12 mouse cellular contexts compared by ENCODE assay signal in genomic region chr14:30875130-30875865, GRCm38 (mm10). TPM values are rescaled to one million over a fixed set of nuclear protein-coding genes. Genes with fewer than 3 reads are reported as not detected.
DNase-seq lines count a peak whose midpoint lies in the region; ATAC-seq lines count a peak whose summit lies in the region.
"Had no signal": no experiment of that assay in that cellular context is flagged by ENCODE, and none has a peak within 500 bp of the region (broad histone marks: within the 10 kb centered on the region; RNA-seq: fewer than 3 reads in every experiment).

No protein-coding gene starts in this region.

- H3K4me2 ChIP-seq in midbrain, embryonic 11.5 days: no peak overlapping the region
- H3K4me2 ChIP-seq: embryonic facial prominence, embryonic 15.5 days; limb, embryonic 12.5 days had no signal

- H3K36me3 ChIP-seq in heart, embryonic 10.5 days: peaks cover 27% of the 10 kb centered on the region
- H3K36me3 ChIP-seq in midbrain, embryonic 11.5 days (ENCODE audit: control insufficient read depth, insufficient read depth, low read length): no peaks in the 10 kb centered on the region; the same call in 1 of the 2 replicates

- 78% methylated on average over 12 of the region's 12 CpGs for WGBS in heart, embryonic 10.5 days
- WGBS in midbrain, embryonic 11.5 days: 91% methylated on average over 12 of the region's 12 CpGs

- H3K4me3 ChIP-seq in heart, embryonic 10.5 days: no peak overlapping the region
- H3K4me3 ChIP-seq in midbrain, embryonic 11.5 days (ENCODE audit: low read depth, low read length): no peak overlapping the region
- H3K4me3 ChIP-seq: embryonic facial prominence, embryonic 15.5 days; limb, embryonic 12.5 days had no signal

- no peaks in the 10 kb centered on the region for H3K9me3 ChIP-seq in heart, embryonic 10.5 days
- H3K9me3 ChIP-seq in midbrain, embryonic 11.5 days (ENCODE audit: control insufficient read depth, low read length): no peaks in the 10 kb centered on the region
- H3K9me3 ChIP-seq: embryonic facial prominence, embryonic 15.5 days; limb, embryonic 12.5 days had no signal

- peaks cover 64% of the 10 kb centered on the region for H3K4me1 ChIP-seq in heart, embryonic 10.5 days
- H3K4me1 ChIP-seq in midbrain, embryonic 11.5 days (ENCODE audit: control insufficient read depth, insufficient read depth, low read length): no peaks in the 10 kb centered on the region

- 0 out of 2 replicates have a peak overlapping the region, but pooled peaks have one; percentile 9 for H3K27ac ChIP-seq in heart, embryonic 10.5 days
- H3K27ac ChIP-seq in midbrain, embryonic 11.5 days (ENCODE audit: low read depth, low read length): no peak overlapping the region
- H3K27ac ChIP-seq: embryonic facial prominence, embryonic 15.5 days; limb, embryonic 12.5 days had no signal

- DNase-seq in heart, embryonic 10.5 days (ENCODE audit: low spot score): no peak
- DNase-seq in heart, adult 8-10 months (ENCODE audit: low spot score): no peak
- DNase-seq in NIH3T3 (ENCODE audit: low read depth): peak; percentile 37
- DNase-seq in liver: peak; percentile 40
- DNase-seq in midbrain, embryonic 11.5 days (ENCODE audit: low spot score, missing footprints): no peak
- DNase-seq in thymus, postnatal 4 days: no peak
- no peak for DNase-seq in spleen, adult 18-20 months
- DNase-seq: cerebellum, adult 8-10 months; heart, postnatal 14 days had no signal

- H3K27me3 ChIP-seq in heart, embryonic 10.5 days (ENCODE audit: insufficient read depth, poor library complexity, severe bottlenecking): no peaks in the 10 kb centered on the region
- H3K27me3 ChIP-seq in midbrain, embryonic 11.5 days (ENCODE audit: control insufficient read depth, insufficient read depth, low read length): no peaks in the 10 kb centered on the region
- H3K27me3 ChIP-seq: embryonic facial prominence, embryonic 15.5 days; limb, embryonic 12.5 days had no signal

- H3K9ac ChIP-seq in midbrain, embryonic 11.5 days (ENCODE audit: low read length): no peak overlapping the region
- H3K9ac ChIP-seq: embryonic facial prominence, embryonic 15.5 days; limb, embryonic 12.5 days had no signal

- ATAC-seq in megakaryocyte progenitor cell, adult 5-6 weeks (replicated peaks; ENCODE audit: poor library complexity): peak; percentile 77
- no peak for ATAC-seq in midbrain, embryonic 11.5 days (ENCODE audit: low FRiP score)

RNA-seq across cellular contexts. Expression of gene Mustn1, which starts 3.7 kb away (rescaled TPM):
- polyA plus RNA-seq in heart, embryonic 10.5 days (2016; fragmentation: Nextera tagmentation; extraction: Ambion mirVana): 0.90 and 0.99 TPM in 2 replicates
- total RNA-seq in heart, adult 8-10 months (2022): 10 to 100 TPM; 10.3 to 13.7 (median 12.1) TPM
- 0.47 and 0.49 TPM in 2 replicates for total RNA-seq in megakaryocyte progenitor cell, adult 5-6 weeks (2015)
- 0.27 and 0.50 TPM in 2 replicates for total RNA-seq in megakaryocyte progenitor cell, adult 5-6 weeks (2017)
- 0.30 and 0.42 TPM in 2 replicates for polyA plus RNA-seq in midbrain, embryonic 11.5 days (2014; fragmentation: Nextera tagmentation; extraction: Ambion mirVana)

RNA-seq across cellular contexts. Expression of gene Itih4, which starts 11.0 kb away (rescaled TPM):
- 0.40 TPM in 1 of 2 replicates, not detected in the other for polyA plus RNA-seq in heart, embryonic 10.5 days (2016; fragmentation: Nextera tagmentation; extraction: Ambion mirVana)
- 1 to 10 TPM; 3.1 to 5.7 (median 4.7) TPM for total RNA-seq in heart, adult 8-10 months (2022)
- total RNA-seq in megakaryocyte progenitor cell, adult 5-6 weeks (2015): not detected in 2 replicates
- total RNA-seq in megakaryocyte progenitor cell, adult 5-6 weeks (2017): not detected in 2 replicates
- 0.15 TPM in 1 of 2 replicates, not detected in the other for polyA plus RNA-seq in midbrain, embryonic 11.5 days (2014; fragmentation: Nextera tagmentation; extraction: Ambion mirVana)
- polyA plus RNA-seq: embryonic facial prominence, embryonic 15.5 days had no signal

RNA-seq across cellular contexts. Expression of gene Itih3, which starts 48.3 kb away (rescaled TPM):
- 0.64 and 5.0 TPM in 2 replicates for polyA plus RNA-seq in heart, embryonic 10.5 days (2016; fragmentation: Nextera tagmentation; extraction: Ambion mirVana)
- 1 to 10 TPM in 1 of 4 experiments, under 1 TPM in 3; 0.32 to 1.2 (median 0.73) TPM for total RNA-seq in heart, adult 8-10 months (2022)
- total RNA-seq in megakaryocyte progenitor cell, adult 5-6 weeks (2015): not detected in 2 replicates
- total RNA-seq in megakaryocyte progenitor cell, adult 5-6 weeks (2017): not detected in 2 replicates
- 0.48 and 0.57 TPM in 2 replicates for polyA plus RNA-seq in midbrain, embryonic 11.5 days (2014; fragmentation: Nextera tagmentation; extraction: Ambion mirVana)
- polyA plus RNA-seq: limb, embryonic 12.5 days had no signal

RNA-seq across cellular contexts. Expression of gene Tmem110, which starts 49.9 kb away (rescaled TPM):
- 18.3 and 25.1 TPM in 2 replicates for polyA plus RNA-seq in heart, embryonic 10.5 days (2016; fragmentation: Nextera tagmentation; extraction: Ambion mirVana)
- 10 to 100 TPM in 2 of 4 experiments, 1 to 10 TPM in 2; 6.6 to 11.0 (median 10.0) TPM for total RNA-seq in heart, adult 8-10 months (2022)
- 7.1 and 10.9 TPM in 2 replicates for total RNA-seq in megakaryocyte progenitor cell, adult 5-6 weeks (2015)
- 6.4 and 9.8 TPM in 2 replicates for total RNA-seq in megakaryocyte progenitor cell, adult 5-6 weeks (2017)
- polyA plus RNA-seq in midbrain, embryonic 11.5 days (2014; fragmentation: Nextera tagmentation; extraction: Ambion mirVana): 22.0 and 23.3 TPM in 2 replicates

Comparison
In these comparisons a context has a peak if more than half of its experiments do, and no peak if none do; other contexts are left out.
1. DNase-seq: peak in NIH3T3 (single experiment) and liver (single experiment); none in heart, embryonic 10.5 days (single experiment), heart, adult 8-10 months (single experiment), midbrain, embryonic 11.5 days (single experiment), thymus, postnatal 4 days (single experiment) and spleen, adult 18-20 months (0 of 2).
2. RNA of gene Mustn1, which starts 3.7 kb away (total RNA-seq): 10.3 to 13.7 TPM in heart, adult 8-10 months; 0.27 to 0.50 TPM in megakaryocyte progenitor cell, adult 5-6 weeks; every median in the first group is over 4 times any median in the second.
3. RNA of gene Itih4, which starts 11.0 kb away (total RNA-seq): 3.1 to 5.7 TPM in heart, adult 8-10 months; not detected in megakaryocyte progenitor cell, adult 5-6 weeks; every median in the first group is over 4 times any median in the second.